In the genomic region with DNA sequence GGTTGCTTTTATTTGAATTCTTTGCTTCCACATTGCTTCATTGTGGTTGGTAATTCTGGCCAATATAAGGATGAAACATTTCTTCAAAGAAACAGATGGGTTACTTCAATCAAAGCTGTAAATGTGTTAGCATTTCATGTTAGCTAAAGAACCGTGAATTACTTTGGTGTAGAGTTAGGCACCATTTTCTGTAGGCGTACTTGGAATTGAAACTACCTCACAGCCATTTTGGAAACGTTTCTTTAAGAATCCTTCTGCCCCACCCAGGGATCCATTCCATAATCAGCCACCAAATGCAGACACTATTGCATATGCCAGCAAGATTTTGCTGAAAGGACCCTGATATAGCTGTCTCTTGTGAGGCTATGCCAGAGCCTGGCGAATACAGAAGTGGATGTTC, we compare ENCODE assay signal across 22 mouse cellular contexts.
DNase-seq lines count a peak whose midpoint lies in the region; TF ChIP-seq lines count a peak whose summit lies in the region.
"Had no signal": no experiment of that assay in that cellular context is flagged by ENCODE, and none has a peak within 500 bp of the region (broad histone marks: within the 10 kb centered on the region; RNA-seq: fewer than 3 reads in every experiment).

No protein-coding gene starts in this region.

- DNase-seq in left cerebral cortex, adult 9 months (ENCODE audit: low spot score in 2 of 2) = peak; percentile 8
- DNase-seq in left cerebral cortex, adult 2 months (ENCODE audit: extremely low spot score in 1 of 2, low spot score in 2 of 2) = no peak
- peak; percentile 8 for DNase-seq in right cerebral cortex, adult 18-20 months
- no peak for DNase-seq in right cerebral cortex, postnatal 36 days (ENCODE audit: low spot score in 2 of 2)
- DNase-seq in brain, embryonic 18.5 days (ENCODE audit: low read depth, low spot score) = peak; percentile 8
- DNase-seq in thymus, postnatal 10 days (ENCODE audit: low spot score in 2 of 2) = no peak
- DNase-seq: adrenal gland, adult 8-10 months; adrenal gland, postnatal 25 days; cerebellum, adult 11-12 months; cerebellum, adult 8-10 months; cerebellum, postnatal 10 days; cerebellum, postnatal 36 days; embryo, embryonic 11 days; gastrocnemius, adult 2 months; gastrocnemius, postnatal 14 days had no signal

- no peak overlapping the region for H3K27ac ChIP-seq in left cerebral cortex, adult 2 months
- H3K27ac ChIP-seq: embryonic facial prominence, embryonic 10.5 days; embryonic facial prominence, embryonic 13.5 days; forebrain, embryonic 12.5 days; forebrain, embryonic 15.5 days; gastrocnemius, adult 2 months; hindbrain, embryonic 12.5 days; hindbrain, embryonic 15.5 days had no signal

- TF ChIP-seq CTCF in left cerebral cortex, adult 2 months (IDR thresholded peaks at IDR 0.05) = no peak

- intact Hi-C loops in left cerebral cortex, adult 2 months (cut with DNase I) = no loop called here

- H3K4me3 ChIP-seq in left cerebral cortex, adult 2 months = no peak overlapping the region
- H3K4me3 ChIP-seq: embryonic facial prominence, embryonic 10.5 days; embryonic facial prominence, embryonic 13.5 days; erythroblast, embryonic 14.5 days; forebrain, embryonic 12.5 days; forebrain, embryonic 15.5 days; gastrocnemius, adult 2 months; hindbrain, embryonic 12.5 days; hindbrain, embryonic 15.5 days had no signal

Comparison
In these comparisons a context has a peak if more than half of its experiments do, and no peak if none do; other contexts are left out.
1. DNase-seq: peak in left cerebral cortex, adult 9 months (2 of 2), right cerebral cortex, adult 18-20 months (single experiment) and brain, embryonic 18.5 days (single experiment); none in left cerebral cortex, adult 2 months (0 of 2), right cerebral cortex, postnatal 36 days (0 of 2) and thymus, postnatal 10 days (0 of 2).